Mouse (Mus musculus) adrenal gland (tissue): ENCODE results near the gene AI837181.

Experiments
- intact Hi-C: fragments of 180-260 bp; cut with DNase I; formaldehyde crosslinking; loops from one replicate; pipeline ENCODE4 v1.15.1; 2025

AI837181 gene

DNA sequence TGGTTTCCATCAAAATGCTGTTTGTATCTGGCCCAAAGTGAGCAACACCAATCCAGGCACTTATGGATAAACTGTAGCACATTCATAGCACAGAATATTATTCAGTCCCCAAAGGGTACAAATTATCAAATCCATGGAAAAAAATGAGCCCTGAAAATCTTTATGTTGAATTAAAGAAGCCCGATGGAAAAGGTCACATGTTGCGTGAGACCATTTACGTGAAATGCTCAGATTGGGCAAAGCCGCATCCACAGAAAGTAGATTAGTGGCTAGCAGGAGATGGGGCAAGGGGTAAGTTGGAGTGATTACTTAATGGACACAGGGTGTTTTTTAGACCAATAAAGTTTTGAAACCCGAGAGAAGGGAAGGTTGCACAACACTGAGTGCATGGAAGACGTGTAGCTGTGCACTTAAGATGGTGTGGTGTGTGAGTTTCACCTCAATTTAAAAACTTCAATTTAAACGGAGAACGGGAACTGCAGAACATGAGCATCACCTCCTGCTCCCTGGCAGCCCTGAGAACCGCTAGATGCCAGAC, 19.5 kb downstream of the AI837181 start:
- intact Hi-C loops = no loop called here

DNA sequence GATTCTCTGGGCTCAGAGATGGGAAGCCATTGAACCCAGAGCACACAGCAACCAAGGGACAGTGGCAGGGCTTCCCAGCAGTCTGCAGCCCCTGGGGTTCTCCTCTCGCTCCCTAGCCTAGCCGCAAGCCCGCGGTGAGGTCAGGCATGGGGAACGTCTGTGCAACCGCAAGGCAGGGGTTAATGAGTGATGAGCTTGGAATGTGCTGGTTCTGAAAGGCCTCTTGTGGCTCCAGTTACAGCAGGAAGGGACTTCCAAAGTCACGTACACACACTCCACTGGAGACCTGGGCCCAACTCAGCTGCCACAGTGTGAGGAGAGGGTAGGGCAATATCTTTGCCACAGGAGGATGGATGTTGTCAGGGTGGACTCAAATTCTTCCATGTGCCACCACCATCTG, 20.0 kb downstream of the AI837181 start:
- intact Hi-C loops = no loop called here

DNA sequence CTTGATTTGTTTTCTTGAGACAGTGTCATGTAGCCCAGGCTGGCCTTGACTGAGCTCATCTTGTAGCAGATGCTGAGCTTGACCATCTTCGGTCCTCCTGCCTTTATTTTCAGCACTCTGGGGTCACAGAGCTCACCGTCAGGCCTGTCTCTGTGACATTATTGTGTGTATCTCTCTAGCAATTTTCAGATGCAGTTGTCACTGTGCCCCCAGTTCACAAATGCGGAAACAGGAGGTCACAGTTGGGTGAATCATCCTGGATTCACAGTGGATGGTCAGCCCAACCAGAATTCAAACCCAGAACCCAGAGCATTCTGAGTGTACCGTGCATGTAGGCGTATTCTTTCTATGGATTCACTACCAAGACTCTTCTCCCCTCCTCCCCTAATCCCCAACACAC, 20.8 kb downstream of the AI837181 start:
- intact Hi-C loops = no loop called here

DNA sequence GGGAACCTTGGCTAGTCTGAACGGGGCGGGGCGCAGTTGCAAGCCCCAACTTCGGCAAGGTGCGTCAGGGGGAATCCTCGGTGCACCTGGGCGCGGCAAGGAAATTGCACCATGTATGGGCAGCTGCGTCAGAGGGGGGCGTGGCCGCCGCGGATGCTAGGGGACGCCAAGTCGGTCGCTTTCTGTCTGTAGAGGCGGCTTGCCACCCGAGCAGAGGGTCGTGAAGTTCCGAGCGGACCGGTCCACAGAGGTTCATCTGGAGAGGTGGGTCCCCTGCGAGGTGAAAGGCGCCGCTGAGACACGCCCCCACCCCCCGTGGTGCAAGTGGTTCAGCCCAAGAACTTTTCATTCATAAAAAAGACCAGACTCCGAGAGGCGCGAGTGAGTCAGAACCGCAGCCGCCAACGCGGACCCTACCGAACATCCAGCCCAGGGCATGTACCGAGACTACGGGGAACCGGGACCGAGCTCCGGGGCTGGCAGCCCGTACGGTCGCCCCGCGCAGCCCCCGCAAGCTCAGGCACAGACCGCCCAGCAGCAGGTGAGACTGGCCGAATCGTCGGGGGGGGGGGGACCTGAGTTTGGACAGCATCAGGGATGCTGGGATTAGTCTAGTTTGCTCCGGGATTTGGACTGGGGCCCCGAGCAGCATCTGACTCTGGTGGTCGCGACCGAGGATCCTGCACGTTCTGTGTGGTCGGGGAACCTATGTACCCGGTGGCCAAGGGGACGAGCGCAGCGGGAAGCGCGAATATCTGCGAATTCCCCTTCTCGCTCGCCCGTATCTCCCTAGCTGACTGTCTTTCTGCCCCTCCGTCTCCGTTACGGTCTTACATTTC, 22.8 kb downstream of the AI837181 start, which contains the start of gene Fosl1:
Gene Fosl1, plus strand, starts transcription at position 33 of the 839 bp plus-strand sequence.
- intact Hi-C loops = no loop called here

DNA sequence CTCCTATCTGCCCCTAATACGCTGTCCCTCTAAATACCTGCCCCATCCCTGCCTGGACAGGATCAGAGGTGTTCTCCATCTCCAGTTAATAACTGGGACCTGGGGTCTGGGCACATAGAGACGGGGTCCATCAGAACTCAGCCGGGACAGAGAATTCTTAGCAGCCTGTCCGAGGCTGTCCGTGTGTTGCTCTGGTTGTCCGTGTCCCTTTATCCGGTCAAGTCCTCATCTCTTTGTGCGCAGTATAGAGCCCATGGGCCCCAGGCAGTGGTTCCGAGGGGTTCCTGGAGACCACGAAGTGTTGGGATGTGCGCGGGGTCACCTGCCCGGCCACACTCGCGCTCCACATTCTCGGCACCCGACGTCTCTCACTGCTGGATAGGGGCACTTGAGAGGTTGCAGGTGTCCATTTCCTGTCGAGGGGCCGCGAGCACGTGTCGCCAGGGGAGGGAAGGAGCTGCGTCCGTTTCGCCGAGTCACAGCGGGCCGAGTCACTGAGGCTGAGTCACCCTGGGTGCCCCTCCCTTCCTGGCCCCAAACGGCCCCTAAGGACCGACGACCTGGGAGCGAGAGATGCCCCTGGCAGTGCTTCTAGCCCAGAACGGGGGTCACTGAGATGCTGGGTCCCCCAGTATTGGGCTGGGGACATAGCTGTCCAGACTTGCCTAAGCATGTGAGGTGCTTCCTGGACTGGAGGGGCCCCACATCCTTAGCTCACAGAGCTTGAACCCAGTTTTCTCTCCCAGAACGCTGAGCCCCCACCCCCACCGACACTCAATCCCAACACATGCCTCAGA, 23.6 kb downstream of the AI837181 start:
- intact Hi-C loops = no loop called here

DNA sequence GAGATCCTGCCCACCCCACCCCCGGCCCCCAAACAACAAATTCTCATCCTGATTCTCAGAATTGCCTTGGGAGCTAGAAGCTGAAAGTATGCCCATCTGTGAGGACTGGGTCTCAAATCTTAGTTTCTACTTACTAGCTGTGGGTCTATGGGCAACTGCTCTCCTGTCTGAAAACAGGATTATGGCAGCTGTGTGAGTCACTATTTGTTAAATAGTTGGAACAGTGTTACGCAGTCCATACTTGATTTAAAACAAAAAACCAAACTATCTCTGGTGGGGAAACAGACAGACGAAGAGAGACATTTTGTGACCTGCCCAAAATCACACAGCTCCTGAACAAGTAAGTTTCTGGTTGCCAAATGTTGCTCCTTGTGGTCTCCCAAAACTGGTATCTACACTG, 24.7 kb downstream of the AI837181 start:
- intact Hi-C loops = no loop called here

DNA sequence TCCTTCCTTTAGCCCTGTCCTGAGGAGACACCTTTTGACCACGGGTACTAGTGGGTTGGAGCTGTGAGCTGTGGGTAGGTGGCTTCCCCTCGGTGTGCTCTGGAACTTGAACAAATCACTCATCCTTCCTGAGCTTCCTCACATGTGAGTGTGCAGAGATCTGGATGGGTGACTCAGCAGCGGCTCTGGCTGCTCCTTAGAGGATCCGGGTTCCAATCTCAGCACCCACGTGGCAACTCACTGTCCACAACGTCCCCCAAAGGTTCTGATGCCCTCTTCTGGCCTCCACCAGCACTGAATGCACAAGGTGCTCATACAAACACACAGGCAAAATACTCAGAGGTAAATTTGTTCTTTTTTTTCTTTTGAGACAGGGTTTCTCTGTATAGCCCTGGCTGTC, 26.8 kb downstream of the AI837181 start:
- intact Hi-C loops = no loop called here

DNA sequence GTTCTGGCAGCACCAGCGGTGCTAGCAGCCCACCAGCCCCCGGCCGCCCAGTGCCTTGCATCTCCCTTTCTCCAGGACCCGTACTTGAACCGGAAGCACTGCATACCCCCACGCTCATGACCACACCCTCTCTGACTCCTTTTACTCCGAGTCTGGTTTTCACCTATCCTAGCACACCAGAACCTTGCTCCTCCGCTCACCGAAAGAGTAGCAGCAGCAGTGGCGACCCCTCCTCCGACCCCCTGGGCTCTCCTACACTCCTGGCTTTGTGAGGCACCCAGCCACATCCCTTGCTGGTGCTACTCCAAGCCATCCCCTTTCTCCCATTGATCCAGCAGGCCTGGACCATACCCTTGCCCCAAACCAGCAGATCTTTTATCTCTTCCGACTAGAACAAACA, 30.1 kb downstream of the AI837181 start:
- intact Hi-C loops = no loop called here

DNA sequence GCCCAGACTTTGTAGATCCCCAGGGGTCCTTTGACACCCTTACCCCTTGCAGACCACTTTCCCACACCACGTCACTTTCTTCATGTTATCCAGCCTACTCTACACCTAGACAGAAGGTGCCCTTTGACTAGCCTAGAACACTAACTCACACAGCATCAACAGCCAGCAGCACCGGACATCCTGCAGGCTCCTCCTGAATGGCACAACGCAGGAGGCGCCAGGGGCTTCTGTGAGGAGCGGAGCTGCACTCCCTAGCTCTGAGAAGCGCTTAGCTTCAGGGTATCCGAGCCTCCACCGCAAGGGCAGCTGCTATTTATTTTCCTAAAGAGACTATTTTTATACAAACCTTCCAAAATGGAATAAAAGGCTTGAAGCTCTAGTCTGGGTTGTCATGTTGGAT, 30.6 kb downstream of the AI837181 start:
- intact Hi-C loops = no loop called here

DNA sequence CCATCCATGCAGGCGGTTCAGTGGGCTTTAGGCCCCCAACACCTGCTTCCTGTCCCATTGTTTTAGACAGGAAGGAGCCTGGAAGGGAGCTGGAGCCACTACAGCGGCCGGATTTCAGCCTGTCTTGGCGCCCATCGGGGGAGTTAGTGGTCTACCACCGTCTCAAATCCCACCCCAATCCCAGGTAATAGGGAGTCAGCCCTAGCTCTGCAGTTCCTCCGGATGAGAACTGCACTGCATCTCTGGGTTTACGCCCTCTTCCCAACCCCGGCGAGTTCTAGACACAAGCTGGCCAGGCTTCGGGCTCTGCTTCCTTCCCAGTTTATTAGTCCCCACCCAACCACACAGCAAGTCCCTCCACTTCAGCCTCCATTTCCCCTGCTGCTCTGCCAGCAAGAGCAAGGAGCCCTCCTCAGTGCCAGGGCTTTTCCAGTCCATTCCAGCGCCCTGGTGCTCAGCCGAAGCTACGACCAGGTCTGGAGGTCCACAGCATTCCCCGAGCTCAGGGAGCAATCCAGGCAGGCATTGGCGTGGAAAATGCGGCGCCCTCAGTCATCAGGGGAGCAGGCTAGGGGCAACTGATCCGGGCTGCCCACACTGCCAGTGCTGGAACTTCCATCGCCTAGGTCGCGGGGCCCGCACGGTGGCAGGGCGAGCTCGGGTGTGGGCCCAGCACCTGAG, 31.4 kb downstream of the AI837181 start:
- intact Hi-C loops = no loop called here

DNA sequence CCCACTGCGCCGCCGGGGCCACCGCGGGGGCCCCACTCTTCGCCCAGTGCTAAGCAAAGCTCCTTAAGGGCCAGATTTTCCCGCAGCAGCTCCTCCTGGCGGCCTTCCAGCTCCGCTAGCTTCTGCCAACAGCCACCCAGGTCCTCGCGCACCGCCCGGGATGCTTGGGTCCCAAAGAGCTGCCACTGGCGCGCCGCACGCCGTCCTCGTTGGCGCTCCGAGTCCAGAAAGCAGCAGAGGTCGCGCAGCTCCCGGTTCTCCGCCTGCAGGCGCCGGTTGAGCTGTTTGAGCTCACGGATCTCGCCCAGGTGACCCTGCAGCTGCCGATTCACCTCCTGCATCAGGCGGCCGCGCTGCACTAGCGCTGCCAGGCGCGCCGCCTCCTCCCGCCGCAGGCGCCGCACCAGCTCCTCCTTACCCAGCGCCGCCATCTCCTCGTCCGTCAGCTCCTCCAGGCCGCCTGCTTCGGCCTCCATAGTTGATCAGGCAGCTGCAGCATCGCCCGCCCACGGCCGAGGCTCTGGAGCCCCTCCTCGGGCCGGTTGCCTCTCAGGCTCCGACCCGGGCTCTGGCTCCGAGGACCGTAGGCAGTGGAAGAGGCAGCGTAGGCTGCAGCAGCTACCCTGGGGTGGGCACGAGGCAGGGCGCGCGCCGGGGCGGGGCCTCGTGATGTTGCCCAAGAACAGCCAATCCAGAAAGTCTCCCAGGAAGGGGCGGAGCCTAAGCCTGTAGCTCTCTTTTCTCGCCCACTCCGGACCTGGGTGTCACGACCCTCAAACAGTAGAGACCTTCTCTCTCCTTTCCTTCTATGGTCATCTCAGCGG, 32.2 kb downstream of the AI837181 start:
- intact Hi-C loops = no loop called here

DNA sequence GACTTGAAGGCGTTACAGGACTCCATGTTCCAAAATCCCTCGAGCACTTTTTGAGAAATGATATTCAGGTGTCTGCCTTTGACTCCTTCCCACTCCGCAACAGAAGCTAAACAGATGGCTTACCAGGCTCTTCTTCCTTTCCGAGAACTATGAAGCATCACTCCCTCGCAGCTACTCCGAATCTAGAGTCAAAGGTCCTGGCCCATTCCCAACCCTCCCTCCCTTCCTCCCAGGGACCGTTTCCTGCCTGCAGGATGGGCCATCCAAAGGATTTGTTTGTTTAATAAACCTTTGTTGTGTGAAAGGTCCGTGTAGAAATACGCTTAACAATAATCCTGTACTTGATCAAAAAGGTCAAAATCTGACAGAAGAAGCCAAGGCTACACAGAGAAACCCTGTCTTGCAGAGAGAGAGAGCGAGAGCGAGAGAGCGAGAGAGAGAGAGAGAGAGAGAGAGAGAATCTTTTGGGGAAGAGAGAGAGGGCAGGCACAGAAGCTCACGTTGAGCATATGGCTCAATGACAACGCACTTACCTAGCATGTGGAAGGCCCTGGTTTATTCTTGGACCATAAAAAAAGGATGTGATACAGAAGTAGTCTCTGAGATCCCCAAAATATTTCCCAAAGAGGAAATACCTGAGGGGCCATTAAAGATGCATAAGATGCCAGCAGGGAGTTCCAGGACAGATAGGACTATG, 33.0 kb downstream of the AI837181 start, which contains the start of gene Ccdc85b:
Gene Ccdc85b, minus strand, starts transcription at position 149 of the 697 bp plus-strand sequence.
- intact Hi-C loops = no loop called here

DNA sequence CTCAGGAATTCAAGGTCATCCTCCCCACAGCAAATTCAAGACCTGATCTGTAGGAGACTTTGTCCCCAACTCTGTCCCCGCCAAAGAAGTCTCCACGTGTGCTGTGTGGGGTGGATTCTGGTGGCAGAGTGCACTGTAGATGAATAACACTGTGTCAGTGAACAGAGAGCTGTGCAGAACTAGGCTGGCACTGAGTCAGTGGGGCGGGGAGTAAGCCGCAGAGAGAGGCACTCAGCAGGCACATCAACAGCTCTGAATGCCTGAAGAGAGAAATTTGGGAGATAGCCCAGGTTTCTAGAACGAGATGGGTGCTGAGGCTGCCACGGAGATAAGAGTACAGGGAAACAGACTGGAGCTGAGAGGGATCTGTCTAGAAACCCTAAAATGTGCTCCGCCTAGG, 34.1 kb downstream of the AI837181 start:
- intact Hi-C loops = no loop called here

DNA sequence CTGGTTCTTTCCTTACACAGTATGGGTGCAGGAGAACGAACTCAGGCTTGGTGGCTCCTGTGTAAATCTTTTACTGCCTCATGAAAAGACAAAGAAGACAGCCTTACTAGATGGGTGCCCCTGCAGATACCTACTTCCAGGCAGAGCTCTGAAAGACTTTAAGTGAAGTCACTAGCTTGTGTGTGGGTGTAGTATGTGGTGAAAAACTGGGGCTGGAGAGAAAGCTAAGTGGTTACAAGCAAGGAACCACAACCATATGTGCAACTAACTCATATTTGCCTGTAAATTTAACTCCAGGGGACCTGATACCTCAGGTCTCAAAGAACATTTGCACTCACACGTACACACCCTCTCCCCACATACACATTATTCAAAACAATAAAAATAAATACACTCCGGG, 35.0 kb downstream of the AI837181 start:
- intact Hi-C loops = no loop called here

DNA sequence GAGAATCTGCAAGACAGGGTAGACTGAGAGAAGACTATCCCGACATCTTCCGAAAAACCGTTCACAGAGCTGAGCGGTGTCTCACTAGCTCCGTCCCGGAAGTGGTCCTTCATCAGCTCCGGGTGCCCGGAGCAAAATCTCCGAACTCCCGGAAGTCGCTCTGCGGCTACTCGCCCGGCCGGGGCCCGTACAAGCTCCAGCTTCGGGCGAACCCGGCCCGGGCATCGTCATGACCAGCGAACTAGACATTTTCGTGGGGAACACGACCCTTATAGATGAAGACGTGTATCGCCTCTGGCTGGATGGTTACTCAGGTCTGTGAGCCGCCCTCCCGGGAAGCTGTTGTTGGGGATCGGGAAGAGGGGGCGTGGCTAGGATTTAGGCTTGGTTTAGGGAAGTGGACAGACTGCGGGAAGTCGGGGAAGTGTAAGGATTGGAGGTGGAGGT, 35.5 kb downstream of the AI837181 start, which contains the start of gene Fibp:
Gene Fibp, plus strand, starts transcription at position 151 of the 447 bp plus-strand sequence.
- intact Hi-C loops = no loop called here

DNA sequence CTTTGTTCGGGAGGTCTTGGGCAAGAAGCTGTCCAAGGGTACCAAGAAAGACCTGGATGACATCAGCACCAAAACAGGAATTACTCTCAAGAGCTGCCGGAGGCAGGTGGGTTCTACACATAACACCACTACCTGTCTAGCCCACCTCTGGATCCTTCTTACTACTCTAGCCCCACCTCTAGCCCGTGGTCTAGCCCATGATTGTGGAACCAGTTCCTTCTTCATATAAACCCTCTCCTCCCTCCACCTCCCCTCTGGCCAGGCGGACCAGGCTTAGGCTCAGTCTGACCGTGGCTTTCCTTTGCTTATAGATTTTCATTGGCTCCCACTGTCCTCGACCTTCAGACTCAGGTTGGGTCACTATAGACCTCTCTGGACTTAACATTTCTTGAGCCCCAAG, 36.5 kb downstream of the AI837181 start:
- intact Hi-C loops = no loop called here

DNA sequence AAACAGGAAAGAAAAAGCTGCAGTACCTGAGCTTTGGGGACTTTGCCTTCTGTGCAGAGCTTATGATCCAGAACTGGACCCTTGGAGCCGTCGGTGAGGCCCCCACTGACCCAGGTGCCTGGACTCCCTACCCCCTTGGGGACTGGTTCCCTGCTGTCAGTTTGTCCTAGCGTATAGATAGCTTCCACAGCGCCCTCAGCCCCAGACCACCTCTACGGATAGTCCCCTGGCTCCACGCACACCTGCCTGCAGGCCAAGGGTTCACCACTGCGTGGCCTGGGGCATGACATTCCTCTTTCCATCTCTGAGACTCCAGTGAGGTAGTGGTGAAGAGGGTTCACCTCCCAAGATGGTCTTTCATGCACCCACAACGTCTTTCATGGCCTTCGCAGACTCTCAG, 38.3 kb downstream of the AI837181 start:
- intact Hi-C loops = no loop called here

DNA sequence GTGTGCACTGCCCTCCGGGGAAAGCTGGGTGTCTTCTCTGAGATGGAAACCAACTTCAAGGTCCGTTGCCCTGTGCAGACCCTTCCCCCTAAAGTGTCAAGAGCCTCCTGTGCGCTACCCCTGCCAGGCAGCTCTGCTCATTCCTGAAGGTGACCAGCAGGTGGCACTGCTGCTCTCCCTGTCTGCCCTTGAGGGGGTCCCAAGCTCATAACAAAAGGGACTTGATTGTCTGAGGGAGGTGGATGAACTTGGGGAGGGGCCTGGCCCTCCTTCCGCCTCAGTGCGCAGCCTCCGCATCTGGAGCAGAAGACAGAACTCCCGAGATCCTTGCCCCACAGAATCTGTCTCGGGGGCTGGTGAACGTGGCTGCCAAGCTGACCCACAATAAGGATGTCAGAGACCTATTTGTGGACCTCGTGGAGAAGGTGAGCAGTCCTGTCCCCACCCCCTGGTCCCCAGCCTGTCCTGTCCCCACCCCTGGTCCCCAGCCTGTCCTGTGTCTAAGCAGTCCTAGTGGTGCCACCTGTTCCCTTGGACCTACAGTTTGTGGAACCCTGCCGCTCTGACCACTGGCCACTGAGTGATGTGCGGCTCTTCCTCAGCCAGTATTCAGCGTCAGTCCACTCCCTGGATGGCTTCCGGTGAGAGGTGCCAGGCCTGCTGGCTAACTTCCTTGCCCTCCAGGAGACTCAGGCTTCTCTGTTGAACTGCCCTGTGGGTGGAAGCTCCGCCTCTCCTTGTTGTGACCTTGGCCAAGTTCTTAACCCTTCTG, 39.0 kb downstream of the AI837181 start:
- intact Hi-C loops = no loop called here

DNA sequence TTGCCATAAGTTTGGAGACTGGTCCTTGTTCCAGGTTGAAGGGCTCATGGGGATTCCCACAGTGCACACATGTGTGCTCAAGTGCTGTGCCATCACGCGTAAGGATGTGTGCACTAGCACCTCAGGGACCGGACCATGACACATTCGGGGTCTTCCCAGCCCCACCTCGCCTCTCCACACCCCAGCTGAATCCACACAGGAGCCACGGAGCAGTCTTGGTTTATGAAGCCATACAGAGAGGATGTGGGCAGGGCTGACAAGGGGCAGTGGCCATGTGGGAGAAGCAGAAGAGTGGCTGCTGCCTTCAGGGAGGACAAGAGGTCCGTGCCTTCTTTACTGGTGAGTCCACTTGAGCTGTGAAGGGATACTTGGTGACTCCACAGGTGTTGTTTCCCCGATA, 40.1 kb downstream of the AI837181 start:
- intact Hi-C loops = no loop called here
